Mouse (Mus musculus) embryonic fibroblast, embryonic 13.5 days (primary cell): Measurements from ENCODE around the gene Zmiz1. TPM values are rescaled to one million over a fixed set of nuclear protein-coding genes. Genes with fewer than 3 reads are reported as not detected.

Source experiments
- H3K27ac ChIP-seq: 2 replicates; pipeline ENCODE4 v1.5.1; 2012; ENCODE audit warnings: low read length, control low read depth, inconsistent platforms; ENCODE audit not compliant: insufficient read depth
- H3K4me1 ChIP-seq: 2 replicates; pipeline ENCODE4 v1.6.1; 2011; ENCODE audit warnings: low read length; ENCODE audit not compliant: control insufficient read depth, insufficient read depth
- H3K4me3 ChIP-seq: 2 replicates; pipeline ENCODE4 v1.5.1; 2011; ENCODE audit warnings: mild to moderate bottlenecking, control low read depth, low read length; ENCODE audit not compliant: insufficient read depth
- CTCF ChIP-seq: IDR thresholded peaks from 2 replicates; pipeline ENCODE4 v1.5.1; 2011; ENCODE audit warnings: mild to moderate bottlenecking, control low read depth, low read length, moderate library complexity, borderline replicate concordance; ENCODE audit not compliant: insufficient read depth
- POLR2A ChIP-seq: IDR thresholded peaks from 2 replicates; pipeline ENCODE4 v1.6.1; 2011; ENCODE audit warnings: low read depth, mild to moderate bottlenecking, control low read depth, low read length, moderate library complexity
- polyA plus RNA-seq: library from polyadenylated mRNA; stranded (reverse); fragments of >200 nt; gene quantifications from 2 replicates; pipeline ENCODE4 v1.2.4, GENCODE M21; 2011; ENCODE audit warnings: low read depth; ENCODE audit not compliant: missing spikeins, insufficient read length

The Zmiz1 gene
- polyA plus RNA-seq, 1 experiment = 61.9 TPM

GRCm38 (mm10) chr14:25551731-25552130, 92.7 kb downstream of the Zmiz1 start:
- peaks cover 20% of the 10 kb centered on the region for H3K4me1 ChIP-seq
- H3K27ac ChIP-seq = peak overlapping the region; percentile 30; the same call in 1 of the 2 replicates
- TF ChIP-seq POLR2A (no peak), CTCF (no peak)
- H3K4me3 ChIP-seq = no peak overlapping the region

GRCm38 (mm10) chr14:25553382-25553781, 94.4 kb downstream of the Zmiz1 start:
- H3K4me1 ChIP-seq = peaks cover 11% of the 10 kb centered on the region
- no peak for TF ChIP-seq CTCF
- no peak overlapping the region for H3K4me3 ChIP-seq
- H3K27ac ChIP-seq = no peak overlapping the region

GRCm38 (mm10) chr14:25554781-25555180, 95.8 kb downstream of the Zmiz1 start:
- H3K4me1 ChIP-seq = peaks cover 11% of the 10 kb centered on the region
- no peak for TF ChIP-seq POLR2A
- no peak for TF ChIP-seq CTCF

GRCm38 (mm10) chr14:25555291-25555781, 96.4 kb downstream of the Zmiz1 start:
- H3K4me1 ChIP-seq = peaks cover 6% of the 10 kb centered on the region
- H3K4me3 ChIP-seq = no peak overlapping the region
- H3K27ac ChIP-seq = no peak overlapping the region
- TF ChIP-seq CTCF (no peak), POLR2A (no peak)

More at GRCm38 (mm10) chr14:25554781-25555180, 95.8 kb downstream of the Zmiz1 start:
- H3K27ac ChIP-seq = no peak overlapping the region
- H3K4me3 ChIP-seq = no peak overlapping the region

- Histone ChIP-seq H3K4me3 (no peak overlapping the region), H3K4me1 (peaks cover 6% of the 10 kb centered on the region), H3K27ac (no peak overlapping the region)
- TF ChIP-seq POLR2A (no peak), CTCF (no peak)
These were observed 96.9 kb downstream of the Zmiz1 start for GRCm38 (mm10) chr14:25555848-25556247.

GRCm38 (mm10) chr14:25557014-25557413, 98.0 kb downstream of the Zmiz1 start:
- Histone ChIP-seq H3K4me1 (peaks cover 6% of the 10 kb centered on the region), H3K4me3 (no peak overlapping the region), H3K27ac (no peak overlapping the region)
- TF ChIP-seq POLR2A = no peak
- no peak for TF ChIP-seq CTCF

- H3K4me1 ChIP-seq = peaks cover 6% of the 10 kb centered on the region
- no peak for TF ChIP-seq CTCF
- TF ChIP-seq POLR2A = no peak
- H3K4me3 ChIP-seq = no peak overlapping the region
- no peak overlapping the region for H3K27ac ChIP-seq
These were observed 99.5 kb downstream of the Zmiz1 start for GRCm38 (mm10) chr14:25558479-25558878.

- H3K4me1 ChIP-seq = peaks cover 6% of the 10 kb centered on the region; the same call in 1 of the 2 replicates
- H3K27ac ChIP-seq = no peak overlapping the region
- no peak overlapping the region for H3K4me3 ChIP-seq
- TF ChIP-seq POLR2A (no peak), CTCF (no peak)
These were observed 100.9 kb downstream of the Zmiz1 start for GRCm38 (mm10) chr14:25559907-25560306.

GRCm38 (mm10) chr14:25560841-25561240, 101.9 kb downstream of the Zmiz1 start:
- no peak for TF ChIP-seq CTCF
- TF ChIP-seq POLR2A = no peak
- H3K4me1 ChIP-seq = peaks cover 1% of the 10 kb centered on the region; the same call in 1 of the 2 replicates
- no peak overlapping the region for H3K27ac ChIP-seq
- no peak overlapping the region for H3K4me3 ChIP-seq

- Histone ChIP-seq H3K27ac (no peak overlapping the region), H3K4me1 (no peaks in the 10 kb centered on the region; the same call in 1 of the 2 replicates), H3K4me3 (no peak overlapping the region)
- TF ChIP-seq CTCF (no peak), POLR2A (no peak)
These were observed 102.7 kb downstream of the Zmiz1 start for GRCm38 (mm10) chr14:25561716-25562115.

GRCm38 (mm10) chr14:25562447-25562846, 103.5 kb downstream of the Zmiz1 start:
- no peak for TF ChIP-seq CTCF
- no peak for TF ChIP-seq POLR2A
- H3K4me1 ChIP-seq = no peaks in the 10 kb centered on the region; the same call in 1 of the 2 replicates
- H3K27ac ChIP-seq = no peak overlapping the region
- H3K4me3 ChIP-seq = no peak overlapping the region
